Mouse (Mus musculus) hindbrain, embryonic 15.5 days (tissue): Measurements from ENCODE around the gene Sept1. TPM values are rescaled to one million over a fixed set of nuclear protein-coding genes. Genes with fewer than 3 reads are reported as not detected.
"Not testable (repeated sequence)": the region's sequence is repeated elsewhere in the genome, so short reads cannot be mapped to it uniquely, and the experiment has no call there.

Experiments used
- ATAC-seq: fragments of 200-750 bp; cut with Nextera tagmentation; 2 replicates; pipeline ENCODE4 v1.8.0; 2017; ENCODE audit warnings: low read depth, moderate number of reproducible peaks, moderate TSS enrichment; ENCODE audit not compliant: low FRiP score
- H3K27ac ChIP-seq: fragments of 300-500 bp; sonication (generic); replicated peaks from 2 replicates; pipeline ENCODE4 v1.5.1; 2015; ENCODE audit warnings: mild to moderate bottlenecking, inconsistent platforms
- H3K27me3 ChIP-seq: fragments of 300-500 bp; sonication (generic); 2 replicates; pipeline ENCODE4 v1.6.1; 2015; ENCODE audit warnings: control low read depth, inconsistent platforms
- H3K36me3 ChIP-seq: fragments of 300-500 bp; sonication (generic); 2 replicates; pipeline ENCODE4 v1.6.1; 2015; ENCODE audit warnings: control low read depth, inconsistent platforms
- H3K4me1 ChIP-seq: fragments of 300-500 bp; sonication (generic); replicated peaks from 2 replicates; pipeline ENCODE4 v1.6.1; 2015; ENCODE audit warnings: control low read depth, inconsistent platforms
- H3K4me2 ChIP-seq: fragments of 300-500 bp; sonication (generic); 2 replicates; pipeline ENCODE4 v1.6.1; 2015; ENCODE audit warnings: moderate library complexity, mild to moderate bottlenecking, inconsistent platforms
- H3K4me3 ChIP-seq: fragments of 300-500 bp; sonication (generic); 2 replicates; pipeline ENCODE4 v1.5.1; 2015; ENCODE audit warnings: mild to moderate bottlenecking, inconsistent platforms
- H3K9ac ChIP-seq: fragments of 300-500 bp; sonication (generic); 2 replicates; pipeline ENCODE4 v1.6.1; 2015; ENCODE audit warnings: inconsistent platforms
- H3K9me3 ChIP-seq: fragments of 300-500 bp; sonication (generic); 2 replicates; pipeline ENCODE4 v1.6.1; 2016; ENCODE audit warnings: control low read depth, inconsistent platforms
- WGBS: fragments of 180-500 bp; shearing (Covaris S2); methylation state at CpG from one replicate; pipeline ENCODE4 v1.1.7; 2015; 5-methylcytosine and 5-hydroxymethylcytosine counted together
- polyA plus RNA-seq: library from polyadenylated mRNA; unstranded; fragments of >200 nt; fragmentation: Nextera tagmentation; extraction: Ambion mirVana; gene quantifications from 2 replicates; pipeline ENCODE4 v1.2.1, GENCODE M21; 2015

The Sept1 gene
- polyA plus RNA-seq, 1 experiment from 2014 or later = 19.3 TPM

DNA sequence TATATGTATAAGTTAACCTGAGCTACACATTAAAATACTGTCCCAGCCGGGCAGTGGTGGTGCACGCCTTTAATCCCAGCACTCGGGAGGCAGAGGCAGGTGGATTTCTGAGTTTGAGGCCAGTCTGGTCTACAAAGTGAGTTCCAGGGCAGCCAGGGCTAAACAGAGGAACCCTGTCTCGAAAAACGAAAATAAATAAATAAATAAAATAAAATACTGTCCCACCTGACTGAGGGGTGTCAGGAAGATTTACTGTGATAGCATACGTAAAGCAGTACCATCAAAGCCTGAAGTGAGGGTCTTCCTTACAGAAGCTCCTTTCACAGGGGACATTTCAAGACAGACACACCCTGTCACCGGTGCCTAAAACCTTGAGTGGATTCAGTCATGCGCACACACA is 17.6 kb upstream of the Sept1 start:
- 93% methylated on average over 8 of the region's 8 CpGs for WGBS
- not testable (repeated sequence) for H3K4me2 ChIP-seq, H3K9me3 ChIP-seq, H3K9ac ChIP-seq, H3K4me3 ChIP-seq, H3K27ac ChIP-seq, ATAC-seq, H3K36me3 ChIP-seq, H3K27me3 ChIP-seq
- peaks cover 29% of the 10 kb centered on the region for H3K4me1 ChIP-seq

DNA sequence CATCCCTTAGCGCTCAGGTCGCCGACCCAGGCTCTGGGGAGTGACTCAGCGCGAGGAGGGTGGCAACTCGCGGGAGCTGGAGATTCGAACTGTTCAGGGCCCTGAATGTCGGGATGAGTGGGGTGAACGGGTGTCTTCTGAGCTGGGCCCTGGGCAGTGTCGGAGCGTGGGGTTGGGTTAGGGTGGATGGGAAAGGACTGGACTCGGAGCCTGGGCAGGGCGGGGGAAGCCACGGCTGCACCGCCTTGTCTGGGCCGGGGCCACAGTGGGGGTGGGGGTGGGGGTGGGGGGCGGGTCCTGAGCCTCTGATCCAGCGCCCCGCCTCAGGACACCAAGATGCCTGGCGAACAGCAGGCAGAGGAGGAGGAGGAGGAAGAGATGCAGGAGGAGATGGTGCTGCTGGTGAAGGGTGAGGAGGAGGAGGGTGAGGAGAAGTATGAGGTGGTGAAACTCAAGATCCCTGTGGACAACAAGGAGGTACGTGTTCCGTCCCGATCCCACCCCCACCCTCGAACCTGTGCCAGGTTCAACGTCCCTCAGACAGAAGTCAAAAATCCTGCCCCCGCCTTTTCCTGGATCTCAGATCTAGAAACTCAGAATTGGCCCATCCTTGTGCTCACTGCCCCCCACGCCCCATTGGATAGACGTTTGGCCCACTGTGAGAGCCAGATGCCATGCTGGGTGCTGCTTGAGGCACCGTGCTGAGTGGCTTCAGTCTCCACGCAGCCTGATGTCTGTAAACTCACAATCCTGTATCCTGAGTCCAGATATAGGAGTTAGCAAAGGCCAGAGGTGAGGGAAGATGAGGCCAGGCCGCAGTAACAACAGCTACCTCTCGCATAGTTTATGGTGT is 12.0 kb upstream of the Sept1 start:
- peaks cover 4% of the 10 kb centered on the region; the same call in 1 of the 2 replicates for H3K36me3 ChIP-seq
- peaks cover 28% of the 10 kb centered on the region for H3K4me1 ChIP-seq
- peak; percentile 74 for ATAC-seq
- no peaks in the 10 kb centered on the region for H3K27me3 ChIP-seq
- H3K4me3 ChIP-seq = peak overlapping the region; percentile 81
- H3K27ac ChIP-seq = peak overlapping the region; percentile 86
- no peaks in the 10 kb centered on the region for H3K9me3 ChIP-seq
- peak overlapping the region; percentile 90 for H3K9ac ChIP-seq
- 10% methylated on average over 30 of the region's 33 CpGs for WGBS
- peak overlapping the region; percentile 60 for H3K4me2 ChIP-seq

DNA sequence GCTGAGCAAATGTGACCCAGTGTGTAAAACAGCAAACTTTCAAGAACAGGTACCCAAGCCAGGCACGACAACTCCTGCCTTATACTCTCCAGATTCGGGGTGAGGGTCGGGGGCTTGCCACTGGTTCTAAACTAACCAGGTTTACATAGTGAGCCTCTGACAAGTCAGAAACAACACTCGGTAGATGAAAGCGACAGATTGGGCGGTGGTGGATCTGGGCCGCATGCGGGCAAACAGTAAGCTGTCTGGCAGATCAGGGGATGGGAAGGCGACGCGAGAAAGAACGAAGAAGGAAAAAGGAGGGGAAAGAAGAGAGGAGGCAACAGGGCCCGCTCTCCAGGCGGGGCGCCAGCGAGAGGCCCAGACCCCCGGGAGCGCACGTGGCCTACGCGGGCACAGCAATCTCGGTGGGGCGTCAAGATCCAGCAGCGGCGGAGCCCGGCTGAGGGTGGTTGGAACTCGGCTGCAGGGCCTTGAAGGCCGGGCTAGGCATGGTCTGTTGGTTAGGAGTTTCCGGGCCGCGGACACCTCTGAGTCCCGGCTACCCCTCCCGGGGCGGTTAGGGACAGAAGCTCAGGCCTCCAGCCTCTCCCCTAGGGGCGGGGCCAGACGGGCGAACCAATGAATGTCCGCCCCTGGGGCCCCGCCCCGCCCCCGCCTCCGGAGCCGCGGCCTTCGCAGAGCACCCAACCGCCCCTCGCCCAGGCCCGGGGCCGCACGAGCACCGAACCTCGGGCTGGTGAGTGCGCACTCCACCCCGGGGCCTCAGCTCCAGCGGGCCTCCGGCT is 11.1 kb upstream of the Sept1 start, which contains the start of gene Zfp771:
Gene Zfp771 (plus strand): TSS at position 405 of the 788 bp plus-strand sequence.
- Histone ChIP-seq H3K4me3 (peak within 1 kb of the TSS; percentile 81), H3K9me3 (no peaks in the 10 kb centered on the region), H3K4me1 (peaks cover 28% of the 10 kb centered on the region), H3K27ac (peak within 1 kb of the TSS; percentile 86), H3K36me3 (peaks cover 2% of the 10 kb centered on the region; the same call in 1 of the 2 replicates), H3K4me2 (peak within 1 kb of the TSS; percentile 60), H3K27me3 (no peaks in the 10 kb centered on the region), H3K9ac (peak within 1 kb of the TSS; percentile 90)
- peak; percentile 94 for ATAC-seq
- 1% methylated on average over 54 of the region's 56 CpGs for WGBS

DNA sequence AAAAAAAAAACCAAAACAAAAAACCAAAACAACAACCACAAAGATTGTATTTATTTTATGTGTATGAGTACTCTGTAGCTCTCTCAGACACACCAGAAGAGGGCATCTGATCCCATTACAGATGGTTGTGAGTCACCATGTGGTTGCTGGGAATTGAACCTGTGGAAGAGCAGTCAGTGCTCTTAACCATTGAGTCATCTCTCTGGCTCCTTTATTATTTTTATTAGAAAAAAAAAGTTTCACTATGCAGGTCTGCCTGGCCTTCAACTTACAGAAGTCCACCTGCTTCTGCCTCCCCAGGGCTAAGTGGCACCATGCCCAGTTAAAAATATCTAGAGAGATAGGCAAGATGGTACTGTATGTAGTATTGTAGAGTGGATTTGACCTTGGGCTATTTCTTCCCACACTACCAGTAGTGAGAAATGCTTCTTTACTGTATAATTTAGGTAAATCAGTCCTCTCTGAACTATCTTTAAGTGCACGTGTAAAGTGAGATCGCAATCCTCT is 10.5 kb upstream of the Sept1 start:
- peak overlapping the region; percentile 86 for H3K27ac ChIP-seq
- H3K4me3 ChIP-seq = peak overlapping the region; percentile 81
- peaks cover 8% of the 10 kb centered on the region for H3K36me3 ChIP-seq
- H3K27me3 ChIP-seq = no peaks in the 10 kb centered on the region
- H3K9ac ChIP-seq = peak overlapping the region; percentile 90; the same call in 1 of the 2 replicates
- H3K4me1 ChIP-seq = peaks cover 28% of the 10 kb centered on the region
- H3K4me2 ChIP-seq = peak overlapping the region; percentile 60
- ATAC-seq = no peak
- no peaks in the 10 kb centered on the region for H3K9me3 ChIP-seq
- WGBS = 43% methylated on average over 2 of the region's 2 CpGs

DNA sequence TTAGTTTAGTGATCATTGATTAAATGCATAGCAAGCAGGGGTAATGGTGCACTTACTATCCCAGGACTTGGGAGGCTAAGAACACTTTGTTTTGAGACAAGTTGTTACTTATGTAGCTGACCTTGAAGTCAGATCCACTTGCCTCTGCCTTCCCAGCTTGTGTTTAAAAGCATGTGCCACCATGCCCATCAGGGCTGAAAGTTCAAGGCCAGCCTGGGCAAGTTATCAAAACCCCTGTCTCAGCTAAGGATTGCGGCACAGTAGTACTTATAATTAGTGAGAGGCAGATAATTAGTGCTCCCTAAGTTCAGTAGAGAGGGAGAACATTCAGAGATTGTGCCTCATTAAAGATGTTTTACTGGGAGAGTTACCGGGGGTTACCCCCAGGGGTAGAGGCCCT is 1.8 kb upstream of the Sept1 start:
- Histone ChIP-seq H3K27me3 (no peaks in the 10 kb centered on the region), H3K36me3 (peaks cover 40% of the 10 kb centered on the region), H3K9me3 (no peaks in the 10 kb centered on the region), H3K4me2 (peak overlapping the region; percentile 81), H3K4me1 (peaks cover 39% of the 10 kb centered on the region), H3K27ac (no peak overlapping the region), H3K9ac (no peak overlapping the region), H3K4me3 (no peak overlapping the region)
- 92% methylated on average over 2 of the region's 2 CpGs for WGBS
- no peak for ATAC-seq

DNA sequence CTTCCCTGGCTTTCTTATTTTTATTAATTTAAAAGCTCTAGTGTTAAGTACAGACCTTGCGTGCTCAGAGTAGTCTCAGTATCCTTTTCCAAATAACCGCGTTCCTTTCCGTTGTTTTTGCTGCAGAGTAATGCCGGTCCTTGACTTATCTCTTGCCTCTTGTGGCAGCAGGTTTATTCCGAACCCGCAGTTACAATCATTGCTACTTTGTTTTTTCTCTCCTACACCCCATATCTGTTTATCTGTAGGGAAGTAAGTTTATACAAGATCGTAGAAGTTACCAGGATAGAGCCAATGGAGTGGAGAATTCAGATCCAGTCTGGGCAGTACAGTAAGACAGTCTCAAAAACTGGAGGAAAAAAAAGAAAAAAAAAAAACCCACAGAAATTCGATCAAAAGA is 835 bp upstream of the Sept1 start:
- no peaks in the 10 kb centered on the region for H3K27me3 ChIP-seq
- WGBS = 4% methylated on average over 9 of the region's 9 CpGs
- H3K4me1 ChIP-seq = peaks cover 41% of the 10 kb centered on the region
- peak overlapping the region; percentile 86 for H3K4me3 ChIP-seq
- ATAC-seq = no peak
- no peaks in the 10 kb centered on the region for H3K9me3 ChIP-seq
- H3K27ac ChIP-seq = peak overlapping the region; percentile 96
- peak overlapping the region; percentile 94 for H3K9ac ChIP-seq
- H3K36me3 ChIP-seq = peaks cover 35% of the 10 kb centered on the region
- peak overlapping the region; percentile 81 for H3K4me2 ChIP-seq

DNA sequence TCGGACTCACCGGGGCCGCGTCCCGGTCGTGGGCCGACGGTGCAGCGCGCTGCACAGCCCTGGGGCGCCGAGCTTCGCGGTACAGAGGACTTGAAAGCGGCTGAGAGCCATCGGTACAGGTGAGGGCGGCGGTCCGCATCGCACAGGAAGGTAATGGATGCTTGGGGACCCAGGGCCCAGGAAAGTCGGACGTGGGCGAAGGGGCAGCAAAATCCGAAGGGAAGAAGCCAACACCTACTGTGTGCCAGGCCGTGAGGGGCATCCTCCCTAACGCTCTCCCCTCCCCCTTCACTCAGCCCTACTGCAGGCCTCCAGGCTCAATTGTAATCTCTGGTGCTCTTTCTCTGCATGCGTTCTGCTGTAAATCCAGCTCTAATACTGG is 429 bp upstream of the Sept1 start:
- no peaks in the 10 kb centered on the region for H3K27me3 ChIP-seq
- H3K36me3 ChIP-seq = peaks cover 31% of the 10 kb centered on the region
- H3K4me2 ChIP-seq = peak overlapping the region; percentile 81
- peaks cover 41% of the 10 kb centered on the region for H3K4me1 ChIP-seq
- H3K9ac ChIP-seq = peak overlapping the region; percentile 94
- H3K27ac ChIP-seq = peak overlapping the region; percentile 96
- 0% methylated on average over 26 of the region's 27 CpGs for WGBS
- H3K9me3 ChIP-seq = no peaks in the 10 kb centered on the region
- peak; percentile 58 for ATAC-seq
- H3K4me3 ChIP-seq = peak overlapping the region; percentile 86

DNA sequence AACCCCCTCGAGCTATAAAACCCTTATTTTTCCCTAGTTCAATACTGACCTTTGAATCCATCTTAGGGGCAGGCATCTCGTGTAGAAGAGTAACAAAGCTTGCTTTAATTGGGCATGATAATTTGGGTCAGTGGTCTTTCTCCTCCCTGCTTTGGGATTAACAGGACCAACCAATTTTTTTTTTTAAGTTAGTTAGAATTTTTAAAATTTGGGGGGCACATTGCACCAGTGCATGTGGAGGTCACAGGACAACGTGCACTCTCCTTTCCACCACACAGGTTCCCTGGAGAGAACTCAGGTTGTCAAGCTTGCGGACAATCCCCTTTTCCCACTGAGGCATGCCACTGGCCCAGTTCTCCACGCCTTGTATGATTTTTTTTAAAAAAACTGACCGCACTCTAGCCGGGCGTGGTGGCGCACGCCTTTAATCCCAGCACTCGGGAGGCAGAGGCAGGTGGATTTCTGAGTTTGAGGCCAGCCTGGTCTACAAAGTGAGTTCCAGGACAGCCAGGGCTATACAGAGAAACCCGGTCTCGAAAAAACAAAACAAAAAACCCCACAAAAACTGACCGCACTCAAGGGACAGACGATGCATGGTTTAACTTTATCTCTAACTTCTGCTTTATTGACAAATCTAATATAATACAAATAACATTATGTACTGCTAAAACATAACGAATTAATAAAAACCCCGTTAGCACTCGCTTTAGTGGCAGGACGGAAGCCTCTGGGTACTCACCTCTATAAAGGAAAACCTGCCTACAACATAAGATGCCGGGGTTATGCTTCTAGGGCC is 906 bp downstream of the Sept1 start:
- Histone ChIP-seq H3K27me3 (no peaks in the 10 kb centered on the region), H3K9me3 (no peaks in the 10 kb centered on the region), H3K27ac (peak overlapping the region; percentile 96), H3K36me3 (peaks cover 19% of the 10 kb centered on the region), H3K9ac (peak overlapping the region; percentile 94), H3K4me1 (peaks cover 41% of the 10 kb centered on the region), H3K4me2 (peak overlapping the region; percentile 81), H3K4me3 (peak overlapping the region; percentile 86)
- WGBS = 2% methylated on average over 20 of the region's 20 CpGs
- ATAC-seq = no peak

DNA sequence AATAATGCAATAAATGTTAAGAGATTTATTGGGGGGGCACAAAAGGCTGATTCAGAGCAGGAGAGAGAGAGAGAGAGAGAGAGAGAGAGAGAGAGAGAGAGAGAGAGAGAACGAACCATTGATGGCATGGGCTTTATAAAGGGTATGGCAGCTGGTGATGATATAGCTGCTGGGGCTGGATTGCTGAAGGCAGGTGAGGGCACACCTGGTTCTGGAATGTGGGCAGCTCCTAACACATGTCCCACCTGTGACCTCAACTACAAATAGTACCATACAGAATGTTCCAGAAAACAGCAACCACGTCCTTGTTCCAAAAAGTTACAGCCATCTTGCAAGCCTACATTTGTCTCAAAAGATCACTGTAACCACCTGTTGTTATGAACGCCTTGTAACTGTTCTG is 1.6 kb downstream of the Sept1 start:
- H3K9me3 ChIP-seq = no peaks in the 10 kb centered on the region
- H3K4me3 ChIP-seq = peak overlapping the region; percentile 86
- 68% methylated on average over 3 of the region's 3 CpGs for WGBS
- H3K36me3 ChIP-seq = peaks cover 12% of the 10 kb centered on the region
- peak overlapping the region; percentile 94; the same call in 1 of the 2 replicates for H3K9ac ChIP-seq
- H3K27me3 ChIP-seq = no peaks in the 10 kb centered on the region
- peak overlapping the region; percentile 96 for H3K27ac ChIP-seq
- ATAC-seq = no peak
- peaks cover 41% of the 10 kb centered on the region for H3K4me1 ChIP-seq
- H3K4me2 ChIP-seq = peak overlapping the region; percentile 81

DNA sequence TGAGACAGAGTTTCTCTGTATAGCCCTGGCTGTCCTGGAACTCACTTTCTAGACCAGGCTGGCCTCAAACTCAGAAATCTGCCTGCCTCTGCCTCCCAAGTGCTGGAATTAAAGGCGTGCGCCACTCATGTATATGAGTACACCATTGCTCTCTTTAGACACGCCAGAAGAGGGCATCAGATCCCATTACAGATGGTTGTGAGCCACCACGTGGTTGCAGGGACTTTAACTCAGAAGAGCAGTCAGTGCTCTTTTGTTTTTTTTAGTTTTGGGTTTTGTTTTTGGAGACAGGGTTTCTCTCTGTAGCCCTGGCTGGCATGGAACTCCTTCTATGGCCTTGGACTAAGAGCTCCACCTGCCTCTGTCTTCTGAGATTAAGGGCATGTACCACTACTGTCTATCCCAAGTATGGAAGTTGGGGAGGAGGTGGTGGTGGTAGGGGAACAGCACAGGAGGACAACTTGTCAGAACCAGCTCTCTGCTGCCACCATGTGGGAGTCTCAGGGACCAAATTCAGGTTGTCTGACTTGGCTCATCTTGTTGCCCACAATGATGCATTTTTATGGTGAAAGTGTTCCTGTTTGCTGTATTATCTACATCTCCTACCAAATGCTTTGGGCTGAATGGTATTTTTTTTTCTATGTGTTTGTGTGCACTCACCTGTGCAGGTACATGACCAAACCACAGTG is 4.2 kb downstream of the Sept1 start:
- no peaks in the 10 kb centered on the region for H3K27me3 ChIP-seq
- H3K4me2 ChIP-seq = no peak overlapping the region
- H3K36me3 ChIP-seq = no peaks in the 10 kb centered on the region
- H3K9me3 ChIP-seq = no peaks in the 10 kb centered on the region
- H3K4me3 ChIP-seq = no peak overlapping the region
- H3K4me1 ChIP-seq = peaks cover 26% of the 10 kb centered on the region
- WGBS = 60% methylated on average over 4 of the region's 4 CpGs
- H3K9ac ChIP-seq = no peak overlapping the region
- ATAC-seq = no peak
- no peak overlapping the region for H3K27ac ChIP-seq
